In the genomic region with DNA sequence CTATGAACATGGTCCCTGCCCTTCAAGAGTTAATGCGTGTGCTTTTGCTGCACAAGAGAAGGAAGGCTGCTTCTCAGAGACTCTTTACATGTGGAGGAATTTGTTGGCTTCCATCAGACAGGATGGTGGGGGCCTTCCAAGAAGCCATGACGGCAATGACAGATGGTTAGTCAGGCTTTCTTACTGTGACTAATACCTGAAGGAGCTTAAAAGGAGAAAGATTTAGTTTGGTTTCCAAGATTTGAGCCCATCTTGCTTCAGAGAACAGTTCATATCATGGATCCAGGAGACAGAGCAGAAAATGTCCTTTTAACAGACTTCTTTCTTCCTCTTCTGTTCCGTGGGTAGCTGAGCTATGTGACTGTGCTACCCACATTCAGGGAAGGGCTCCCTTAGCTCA, we compare ENCODE assay signal across 29 mouse cellular contexts.
DNase-seq lines count a peak whose midpoint lies in the region; ATAC-seq and TF ChIP-seq lines count a peak whose summit lies in the region.
"Had no signal": no experiment of that assay in that cellular context is flagged by ENCODE, and none has a peak within 500 bp of the region (broad histone marks: within the 10 kb centered on the region; RNA-seq: fewer than 3 reads in every experiment).

No protein-coding gene starts in this region.

- ATAC-seq in frontal cortex, adult (ENCODE audit: low TSS enrichment), result peak; percentile 69
- ATAC-seq in erythroblast, adult 5-6 weeks (replicated peaks; ENCODE audit: low FRiP score, poor library complexity, severe bottlenecking), result no peak
- ATAC-seq: forebrain, embryonic 16.5 days; inflammation-experienced regulatory T-cells, adult 6 months; midbrain, embryonic 15.5 days had no signal

- DNase-seq in frontal cortex, postnatal 14 days (ENCODE audit: low spot score in 2 of 2), result no peak
- peak; percentile 13 to 75 for DNase-seq in layer of hippocampus, adult 2 months (ENCODE audit: low spot score in 2 of 2)
- no peak for DNase-seq in layer of hippocampus, postnatal 10 days (ENCODE audit: low spot score in 2 of 2)
- peak; percentile 20 for DNase-seq in right cerebral cortex, postnatal 25 days
- no peak for DNase-seq in right cerebral cortex, postnatal 4 days
- no peak for DNase-seq in urinary bladder, adult 18-20 months (ENCODE audit: low spot score in 2 of 2)
- DNase-seq: adrenal gland, postnatal 10 days; cerebellum, adult 11 months; cerebellum, adult 9-11 months; heart, postnatal 14 days; kidney, adult 11 months; kidney, postnatal 14 days; retina, postnatal 1 day; thymus, adult 18-20 months; thymus, postnatal 25 days had no signal

- TF ChIP-seq CTCF in layer of hippocampus, adult 2 months (conservative IDR thresholded peaks at IDR 0.05), result no peak

- no peak overlapping the region for H3K4me3 ChIP-seq in layer of hippocampus, adult 2 months
- H3K4me3 ChIP-seq: embryonic facial prominence, embryonic 13.5 days; erythroblast, embryonic 14.5 days; hindbrain, embryonic 10.5 days; hindbrain, embryonic 15.5 days; limb, embryonic 13.5 days; lung, embryonic 15.5 days; midbrain, embryonic 10.5 days; midbrain, embryonic 15.5 days; neural tube, embryonic 15.5 days; stomach, embryonic 15.5 days had no signal

- H3K27ac ChIP-seq in layer of hippocampus, adult 2 months, result peak overlapping the region; percentile 69
- H3K27ac ChIP-seq: embryonic facial prominence, embryonic 13.5 days; hindbrain, embryonic 10.5 days; hindbrain, embryonic 15.5 days; limb, embryonic 13.5 days; lung, embryonic 15.5 days; midbrain, embryonic 10.5 days; midbrain, embryonic 15.5 days; neural tube, embryonic 15.5 days; stomach, embryonic 15.5 days had no signal

Comparison
In these comparisons a context has a peak if more than half of its experiments do, and no peak if none do; other contexts are left out.
1. DNase-seq: peak in layer of hippocampus, adult 2 months (2 of 2) and right cerebral cortex, postnatal 25 days (single experiment); none in frontal cortex, postnatal 14 days (0 of 2), layer of hippocampus, postnatal 10 days (0 of 2), right cerebral cortex, postnatal 4 days (single experiment) and urinary bladder, adult 18-20 months (0 of 2).